Mouse (Mus musculus) ES-Bruce4 (cell line): ENCODE data around the gene Akap17b. TPM values are rescaled to one million over a fixed set of nuclear protein-coding genes. Genes with fewer than 3 reads are reported as not detected.

Source experiments
- H3K27ac ChIP-seq: 2 replicates; pipeline ENCODE4 v1.5.1; 2012; ENCODE audit warnings: low read length, inconsistent platforms; ENCODE audit not compliant: insufficient read depth
- H3K27me3 ChIP-seq: 2 replicates; pipeline ENCODE4 v1.6.1; 2012; ENCODE audit warnings: mild to moderate bottlenecking, low read length, inconsistent platforms; ENCODE audit not compliant: control insufficient read depth, poor library complexity, insufficient read depth, severe bottlenecking
- H3K36me3 ChIP-seq: 2 replicates; pipeline ENCODE4 v1.6.1; 2012; ENCODE audit warnings: inconsistent platforms, mild to moderate bottlenecking, low read length, moderate library complexity; ENCODE audit not compliant: control insufficient read depth, poor library complexity, insufficient read depth, severe bottlenecking
- H3K4me1 ChIP-seq: one replicate; pipeline ENCODE4 v1.8.1; 2011; ENCODE audit warnings: low read length; ENCODE audit not compliant: control insufficient read depth, insufficient read depth
- H3K4me3 ChIP-seq: 2 replicates; pipeline ENCODE4 v1.5.1; 2011; ENCODE audit warnings: low read depth, mild to moderate bottlenecking, low read length
- H3K9ac ChIP-seq: 2 replicates; pipeline ENCODE4 v1.6.1; 2012; ENCODE audit warnings: low read depth, mild to moderate bottlenecking, inconsistent platforms; ENCODE audit not compliant: poor library complexity, severe bottlenecking
- H3K9me3 ChIP-seq: replicated peaks from 2 replicates; pipeline ENCODE4 v1.6.1; 2012; ENCODE audit warnings: mild to moderate bottlenecking, low read length, inconsistent platforms; ENCODE audit not compliant: control insufficient read depth, poor library complexity, insufficient read depth, severe bottlenecking
- CTCF ChIP-seq: IDR thresholded peaks from one replicate; pipeline ENCODE4 v1.8.1; 2011; ENCODE audit warnings: low read depth, low read length
- EP300 ChIP-seq: IDR thresholded peaks from 2 replicates; pipeline ENCODE4 v1.6.1; 2011; ENCODE audit warnings: low read depth, low read length; ENCODE audit not compliant: insufficient read depth
- POLR2A ChIP-seq: IDR thresholded peaks from one replicate; pipeline ENCODE4 v1.8.1; 2011; ENCODE audit warnings: low read length; ENCODE audit not compliant: insufficient read depth
- polyA plus RNA-seq: library from polyadenylated mRNA; stranded (reverse); fragments of >200 nt; gene quantifications from 2 replicates; pipeline ENCODE4 v1.2.4, GENCODE M21; 2011; ENCODE audit warnings: low read depth; ENCODE audit not compliant: missing spikeins, insufficient read depth, insufficient read length

Akap17b gene
- polyA plus RNA-seq, 1 experiment = 8.5 TPM

DNA sequence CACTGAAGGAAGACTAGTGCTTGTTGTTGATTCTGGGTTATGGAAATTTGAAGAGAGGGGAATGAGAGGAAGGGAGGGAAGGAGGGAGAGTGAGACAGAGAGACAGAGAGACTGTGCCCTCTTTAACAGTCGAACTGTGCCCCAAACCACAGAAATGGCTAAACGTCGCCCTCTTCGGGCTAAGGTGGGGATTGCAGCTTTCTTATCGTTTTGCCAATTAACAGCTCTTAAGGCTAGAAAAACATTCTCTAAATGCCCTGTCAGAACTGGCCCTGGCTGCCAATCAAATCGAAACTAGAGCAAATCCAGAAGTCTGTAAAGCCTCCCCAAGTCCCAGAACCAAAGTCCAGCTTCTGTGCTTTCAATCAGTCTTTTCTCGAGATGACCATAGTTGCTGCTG lies 83.5 kb downstream of the Akap17b start:
- Histone ChIP-seq H3K36me3 (no peaks in the 10 kb centered on the region), H3K27ac (no peak overlapping the region), H3K9ac (no peak overlapping the region), H3K27me3 (no peaks in the 10 kb centered on the region), H3K4me3 (no peak overlapping the region), H3K9me3 (no peaks in the 10 kb centered on the region), H3K4me1 (no peaks in the 10 kb centered on the region)
- peak; percentile 45 for TF ChIP-seq CTCF
- no peak for TF ChIP-seq EP300

GRCm38 (mm10) chrX:36560170-36560569 lies 85.0 kb downstream of the Akap17b start:
- Histone ChIP-seq H3K4me1 (no peaks in the 10 kb centered on the region), H3K4me3 (no peak overlapping the region), H3K27me3 (no peaks in the 10 kb centered on the region), H3K36me3 (no peaks in the 10 kb centered on the region), H3K9ac (no peak overlapping the region), H3K9me3 (no peaks in the 10 kb centered on the region), H3K27ac (no peak overlapping the region)
- TF ChIP-seq POLR2A (no peak), CTCF (no peak), EP300 (no peak)

Other genes starting within 250 kb of the Akap17b start
- gene Gm6268, start 244.1 kb downstream of the Akap17b start, polyA plus RNA-seq = not detected in 2 replicates
- gene Gm14569, start 153.6 kb downstream of the Akap17b start, polyA plus RNA-seq = not detected in 2 replicates
- gene Pgrmc1, start 47.2 kb downstream of the Akap17b start, polyA plus RNA-seq = 64.3 and 64.9 TPM in 2 replicates
- gene Slc25a43, start 98.3 kb upstream of the Akap17b start, polyA plus RNA-seq = 5.2 and 7.8 TPM in 2 replicates
- 680 TPM in 2 replicates for gene Slc25a5, start 150.3 kb upstream of the Akap17b start, polyA plus RNA-seq
- gene Ube2a, start 228.5 kb upstream of the Akap17b start, polyA plus RNA-seq = 101 and 112 TPM in 2 replicates
- 20.2 and 20.7 TPM in 2 replicates for gene C330007P06Rik, start 228.7 kb upstream of the Akap17b start, polyA plus RNA-seq